Mouse (Mus musculus) liver, embryonic 11.5 days (tissue): ENCODE measurements at regions not wholly inside any gene's neighbourhood (a gene's known extent, or its start where the extent isn't known, plus 50 kb on each side); places are given as distances from the start of the nearest gene placed in this dataset.
"Not testable (repeated sequence)": the region's sequence is repeated elsewhere in the genome, so short reads cannot be mapped to it uniquely, and the experiment has no call there.

Experiments used
- ATAC-seq: fragments of 200-750 bp; cut with Nextera tagmentation; replicated peaks from 2 replicates; pipeline ENCODE4 v1.8.0; 2017; ENCODE audit warnings: moderate number of reproducible peaks, mild to moderate bottlenecking, moderate TSS enrichment, moderate library complexity; ENCODE audit not compliant: low FRiP score
- DNase-seq: peaks from one replicate; pipeline ENCODE4 v3.0.0-alpha.2; 2017; ENCODE audit warnings: low spot score
- H3K27ac ChIP-seq: fragments of 300-500 bp; sonication (generic); 2 replicates; pipeline ENCODE4 v1.5.1; 2014; ENCODE audit warnings: mild to moderate bottlenecking, low read depth, low read length, control low read depth
- H3K27me3 ChIP-seq: fragments of 300-500 bp; sonication (generic); replicated peaks from 2 replicates; pipeline ENCODE4 v1.6.1; 2014; ENCODE audit warnings: low read length, mixed read lengths; ENCODE audit not compliant: control insufficient read depth, insufficient read depth
- H3K36me3 ChIP-seq: fragments of 300-500 bp; sonication (generic); 2 replicates; pipeline ENCODE4 v1.6.1; 2014; ENCODE audit warnings: mild to moderate bottlenecking, low read length, moderate library complexity, mixed read lengths; ENCODE audit not compliant: control insufficient read depth, insufficient read depth
- H3K4me1 ChIP-seq: fragments of 300-500 bp; sonication (generic); replicated peaks from 2 replicates; pipeline ENCODE4 v1.6.1; 2014; ENCODE audit warnings: low read length, mixed read lengths; ENCODE audit not compliant: control insufficient read depth, insufficient read depth
- H3K4me2 ChIP-seq: fragments of 300-500 bp; sonication (generic); 2 replicates; pipeline ENCODE4 v1.6.1; 2014; ENCODE audit warnings: mild to moderate bottlenecking, control low read depth, moderate library complexity
- H3K4me3 ChIP-seq: fragments of 300-500 bp; sonication (generic); 2 replicates; pipeline ENCODE4 v1.5.1; 2014; ENCODE audit warnings: low read depth, low read length, control low read depth
- H3K9ac ChIP-seq: fragments of 300-500 bp; sonication (generic); 2 replicates; pipeline ENCODE4 v1.6.1; 2014; ENCODE audit warnings: low read depth, low read length, control low read depth
- H3K9me3 ChIP-seq: fragments of 300-500 bp; sonication (generic); 2 replicates; pipeline ENCODE4 v1.6.1; 2016; ENCODE audit warnings: low read length, inconsistent platforms, mixed read lengths; ENCODE audit not compliant: control insufficient read depth
- WGBS: fragments of 180-500 bp; shearing (Covaris S2); extraction: QIAGEN DNeasy Blood & Tissue Kit; methylation state at CpG from one replicate; pipeline ENCODE4 v1.1.7; 2014; 5-methylcytosine and 5-hydroxymethylcytosine counted together

GRCm38 (mm10) chr7:116609406-116609805 is 105.2 kb downstream of the Nucb2 start:
- Histone ChIP-seq H3K9ac (no peak overlapping the region), H3K36me3 (no peaks in the 10 kb centered on the region), H3K4me3 (no peak overlapping the region), H3K27ac (no peak overlapping the region), H3K4me2 (no peak overlapping the region), H3K27me3 (no peaks in the 10 kb centered on the region), H3K9me3 (no peaks in the 10 kb centered on the region), H3K4me1 (peaks cover 7% of the 10 kb centered on the region)
- DNase-seq (no peak), ATAC-seq (no peak)
- WGBS, result 73% methylated on average over 6 of the region's 6 CpGs

GRCm38 (mm10) chr7:116609906-116610305 is 105.7 kb downstream of the Nucb2 start:
- 86% methylated on average over 12 of the region's 12 CpGs for WGBS
- Histone ChIP-seq H3K9ac (no peak overlapping the region), H3K36me3 (no peaks in the 10 kb centered on the region), H3K4me2 (no peak overlapping the region), H3K4me1 (peaks cover 7% of the 10 kb centered on the region), H3K27me3 (no peaks in the 10 kb centered on the region), H3K27ac (no peak overlapping the region), H3K9me3 (no peaks in the 10 kb centered on the region), H3K4me3 (no peak overlapping the region)
- no peak for ATAC-seq
- DNase-seq, result no peak

GRCm38 (mm10) chr7:116615984-116616383 is 111.8 kb downstream of the Nucb2 start:
- no peaks in the 10 kb centered on the region for H3K9me3 ChIP-seq
- 74% methylated on average over 3 of the region's 3 CpGs for WGBS
- H3K4me1 ChIP-seq, result no peaks in the 10 kb centered on the region
- no peak overlapping the region for H3K9ac ChIP-seq
- H3K4me3 ChIP-seq, result no peak overlapping the region
- ATAC-seq, result no peak
- no peak for DNase-seq
- H3K36me3 ChIP-seq, result no peaks in the 10 kb centered on the region
- H3K4me2 ChIP-seq, result no peak overlapping the region
- H3K27me3 ChIP-seq, result no peaks in the 10 kb centered on the region
- no peak overlapping the region for H3K27ac ChIP-seq

GRCm38 (mm10) chr7:116619636-116620035 is 115.5 kb downstream of the Nucb2 start:
- no peak overlapping the region for H3K4me3 ChIP-seq
- DNase-seq (no peak), ATAC-seq (no peak)
- H3K9ac ChIP-seq, result no peak overlapping the region
- no peaks in the 10 kb centered on the region for H3K4me1 ChIP-seq
- no peak overlapping the region for H3K4me2 ChIP-seq
- H3K27ac ChIP-seq, result no peak overlapping the region
- no peaks in the 10 kb centered on the region for H3K36me3 ChIP-seq
- no peaks in the 10 kb centered on the region for H3K9me3 ChIP-seq
- WGBS, result 70% methylated on average over 2 of the region's 2 CpGs
- H3K27me3 ChIP-seq, result no peaks in the 10 kb centered on the region

- Histone ChIP-seq H3K4me2 (no peak overlapping the region), H3K27me3 (no peaks in the 10 kb centered on the region), H3K4me3 (no peak overlapping the region), H3K9me3 (no peaks in the 10 kb centered on the region), H3K9ac (no peak overlapping the region), H3K4me1 (no peaks in the 10 kb centered on the region), H3K36me3 (no peaks in the 10 kb centered on the region), H3K27ac (no peak overlapping the region)
- DNase-seq (no peak), ATAC-seq (no peak)
- 46% methylated on average over 4 of the region's 4 CpGs for whole genome bisulfite sequencing
Observed at GRCm38 (mm10) chr7:116620381-116620780, 116.2 kb downstream of the Nucb2 start.

GRCm38 (mm10) chr7:116633210-116633609 is 129.0 kb downstream of the Nucb2 start:
- WGBS, result 78% methylated on average over 3 of the region's 3 CpGs
- Histone ChIP-seq H3K4me1 (no peaks in the 10 kb centered on the region), H3K27me3 (no peaks in the 10 kb centered on the region), H3K4me2 (no peak overlapping the region), H3K4me3 (no peak overlapping the region), H3K27ac (no peak overlapping the region), H3K9ac (no peak overlapping the region), H3K9me3 (no peaks in the 10 kb centered on the region), H3K36me3 (no peaks in the 10 kb centered on the region)
- no peak for DNase-seq
- no peak for ATAC-seq

GRCm38 (mm10) chr7:116644902-116645650 is 140.9 kb downstream of the Nucb2 start:
- no peak for ATAC-seq
- no peak for DNase-seq
- no peak overlapping the region for H3K4me2 ChIP-seq
- no peak overlapping the region for H3K4me3 ChIP-seq
- no peak overlapping the region for H3K9ac ChIP-seq
- no peaks in the 10 kb centered on the region for H3K4me1 ChIP-seq
- no peaks in the 10 kb centered on the region for H3K27me3 ChIP-seq
- 54% methylated on average over 10 of the region's 10 CpGs for WGBS
- no peaks in the 10 kb centered on the region for H3K9me3 ChIP-seq
- H3K27ac ChIP-seq, result no peak overlapping the region
- H3K36me3 ChIP-seq, result no peaks in the 10 kb centered on the region

- WGBS, result 76% methylated on average over 10 of the region's 10 CpGs
- Histone ChIP-seq H3K36me3 (no peaks in the 10 kb centered on the region), H3K9ac (no peak overlapping the region), H3K9me3 (no peaks in the 10 kb centered on the region), H3K4me1 (no peaks in the 10 kb centered on the region), H3K27me3 (no peaks in the 10 kb centered on the region), H3K27ac (no peak overlapping the region), H3K4me2 (no peak overlapping the region), H3K4me3 (no peak overlapping the region)
- no peak for DNase-seq
- ATAC-seq, result no peak
Observed at GRCm38 (mm10) chr7:116654466-116654865, 150.3 kb downstream of the Nucb2 start.

GRCm38 (mm10) chr7:116657040-116657439 is 152.9 kb downstream of the Nucb2 start:
- not testable (repeated sequence) for H3K36me3 ChIP-seq, H3K27ac ChIP-seq, H3K4me3 ChIP-seq, H3K4me2 ChIP-seq, H3K9ac ChIP-seq, H3K9me3 ChIP-seq, H3K27me3 ChIP-seq, H3K4me1 ChIP-seq, DNase-seq, ATAC-seq
- 82% methylated on average over 6 of the region's 6 CpGs for WGBS
